Mouse (Mus musculus) intestine, embryonic 16.5 days (tissue): ENCODE results near the gene Zcchc10. TPM values are rescaled to one million over a fixed set of nuclear protein-coding genes. Genes with fewer than 3 reads are reported as not detected.
"Not testable (repeated sequence)": the region's sequence is repeated elsewhere in the genome, so short reads cannot be mapped to it uniquely, and the experiment has no call there.

Experiments used
- ATAC-seq: fragments of 200-750 bp; cut with Nextera tagmentation; 2 replicates; pipeline ENCODE4 v1.8.0; 2017; ENCODE audit warnings: moderate TSS enrichment, moderate library complexity
- H3K27ac ChIP-seq: fragments of 300-500 bp; sonication (generic); 2 replicates; pipeline ENCODE4 v1.5.1; 2014; ENCODE audit warnings: mild to moderate bottlenecking, low read length
- H3K27me3 ChIP-seq: fragments of 300-500 bp; sonication (generic); replicated peaks from 2 replicates; pipeline ENCODE4 v1.6.1; 2014; ENCODE audit warnings: low read length, control low read depth, mixed read lengths; ENCODE audit not compliant: control insufficient read depth, insufficient read depth
- H3K36me3 ChIP-seq: fragments of 300-500 bp; sonication (generic); 2 replicates; pipeline ENCODE4 v1.6.1; 2014; ENCODE audit warnings: low read length, control low read depth; ENCODE audit not compliant: control insufficient read depth, insufficient read depth
- H3K4me1 ChIP-seq: fragments of 300-500 bp; sonication (generic); 2 replicates; pipeline ENCODE4 v1.6.1; 2014; ENCODE audit warnings: low read length, control low read depth, mixed read lengths; ENCODE audit not compliant: control insufficient read depth, insufficient read depth
- H3K4me2 ChIP-seq: fragments of 300-500 bp; sonication (generic); 2 replicates; pipeline ENCODE4 v1.6.1; 2014; ENCODE audit warnings: low read depth, low read length, control low read depth
- H3K4me3 ChIP-seq: fragments of 300-500 bp; sonication (generic); 2 replicates; pipeline ENCODE4 v1.5.1; 2014; ENCODE audit warnings: mild to moderate bottlenecking, low read length
- H3K9ac ChIP-seq: fragments of 300-500 bp; sonication (generic); 2 replicates; pipeline ENCODE4 v1.6.1; 2014; ENCODE audit warnings: low read depth, low read length
- H3K9me3 ChIP-seq: fragments of 300-500 bp; sonication (generic); 2 replicates; pipeline ENCODE4 v1.6.1; 2016; ENCODE audit warnings: low read length, control low read depth; ENCODE audit not compliant: control insufficient read depth
- WGBS: fragments of 180-500 bp; shearing (Covaris S2); extraction: QIAGEN DNeasy Blood & Tissue Kit; methylation state at CpG from one replicate; pipeline ENCODE4 v1.1.7; 2014; 5-methylcytosine and 5-hydroxymethylcytosine counted together
- polyA plus RNA-seq: library from polyadenylated mRNA; unstranded; fragments of >200 nt; fragmentation: Nextera tagmentation; extraction: Ambion mirVana; gene quantifications from 2 replicates; pipeline ENCODE4 v1.2.1, GENCODE M21; 2015

Gene Zcchc10
- polyA plus RNA-seq, 1 experiment from 2014 or later, result 13.4 TPM

DNA sequence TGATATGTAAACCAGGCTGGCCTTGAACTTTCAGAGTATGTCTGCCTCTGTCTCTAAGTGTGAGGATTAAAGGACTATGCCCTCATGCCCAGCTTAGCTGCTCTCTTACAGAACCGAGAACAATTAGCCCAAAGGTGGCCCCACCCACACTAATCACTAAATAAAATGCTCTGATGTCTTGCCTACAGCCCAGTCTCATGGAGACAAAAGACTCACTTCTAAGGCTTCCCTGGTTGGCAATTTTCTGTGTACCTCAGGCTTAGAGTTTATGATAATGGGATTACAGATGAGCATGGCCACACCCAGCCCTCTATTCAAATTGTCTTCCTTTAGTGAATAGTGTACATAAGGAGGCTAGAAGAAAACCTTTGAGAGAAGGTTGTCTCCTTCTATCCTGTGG, 13.1 kb upstream of the Zcchc10 start:
- WGBS, result 50% methylated on average over 1 of the region's 1 CpGs
- no peaks in the 10 kb centered on the region for H3K36me3 ChIP-seq
- peaks cover 21% of the 10 kb centered on the region for H3K4me1 ChIP-seq
- no peak overlapping the region for H3K4me3 ChIP-seq
- no peaks in the 10 kb centered on the region for H3K27me3 ChIP-seq
- H3K9me3 ChIP-seq, result no peaks in the 10 kb centered on the region
- ATAC-seq, result no peak
- no peak overlapping the region for H3K27ac ChIP-seq
- H3K4me2 ChIP-seq, result no peak overlapping the region
- no peak overlapping the region for H3K9ac ChIP-seq

DNA sequence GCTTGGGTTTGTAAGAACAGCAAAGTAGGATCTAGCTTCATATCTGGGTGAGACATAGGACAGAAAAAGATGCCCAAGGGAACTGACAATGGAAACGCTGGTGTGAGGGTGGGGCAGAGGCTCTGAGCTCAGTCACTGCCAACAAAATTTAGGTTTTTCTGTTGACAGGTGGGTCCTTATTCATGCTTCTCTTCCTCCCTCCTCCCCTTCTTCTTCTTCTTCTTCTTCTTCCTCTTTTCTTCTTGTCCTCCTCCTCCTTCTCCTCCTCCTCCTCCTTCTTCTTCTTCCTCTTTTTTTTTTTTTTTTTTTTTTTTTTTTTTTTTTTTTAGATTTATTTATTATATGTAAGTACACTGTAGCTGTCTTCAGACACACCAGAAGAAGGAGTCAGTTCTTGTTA, 11.7 kb upstream of the Zcchc10 start:
- H3K27me3 ChIP-seq, H3K4me3 ChIP-seq, H3K4me2 ChIP-seq, H3K36me3 ChIP-seq, H3K27ac ChIP-seq, H3K9ac ChIP-seq, H3K9me3 ChIP-seq, ATAC-seq: not testable (repeated sequence)
- 84% methylated on average over 1 of the region's 1 CpGs for WGBS
- H3K4me1 ChIP-seq, result peaks cover 17% of the 10 kb centered on the region

DNA sequence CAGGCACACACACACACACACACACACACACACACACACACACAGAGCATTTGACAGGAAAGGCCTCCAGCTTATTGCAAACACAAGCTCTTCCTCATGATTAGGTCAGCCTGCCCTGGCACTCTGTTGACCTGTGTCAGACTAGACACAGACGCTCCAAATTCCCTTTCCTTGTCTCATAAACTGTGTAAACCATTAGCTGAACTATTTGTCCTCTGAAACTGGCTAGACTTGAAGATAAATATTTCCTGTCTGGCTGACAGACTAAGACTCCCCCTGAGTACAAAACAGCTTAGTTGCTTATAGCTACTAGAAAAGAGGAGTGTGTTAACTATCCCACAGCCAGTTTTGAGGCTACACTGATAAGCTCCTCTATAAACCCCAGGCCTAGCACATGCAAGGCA, 9.7 kb upstream of the Zcchc10 start:
- Histone ChIP-seq H3K36me3 (no peaks in the 10 kb centered on the region), H3K4me3 (no peak overlapping the region), H3K4me1 (0 out of 2 replicates have a peak, but pooled peaks cover 4% of the 10 kb centered on the region), H3K27me3 (no peaks in the 10 kb centered on the region), H3K9ac (no peak overlapping the region), H3K27ac (no peak overlapping the region), H3K4me2 (no peak overlapping the region), H3K9me3 (no peaks in the 10 kb centered on the region)
- ATAC-seq, result peak; percentile 38; the same call in 1 of the 2 replicates
- 15% methylated on average over 1 of the region's 1 CpGs for WGBS

DNA sequence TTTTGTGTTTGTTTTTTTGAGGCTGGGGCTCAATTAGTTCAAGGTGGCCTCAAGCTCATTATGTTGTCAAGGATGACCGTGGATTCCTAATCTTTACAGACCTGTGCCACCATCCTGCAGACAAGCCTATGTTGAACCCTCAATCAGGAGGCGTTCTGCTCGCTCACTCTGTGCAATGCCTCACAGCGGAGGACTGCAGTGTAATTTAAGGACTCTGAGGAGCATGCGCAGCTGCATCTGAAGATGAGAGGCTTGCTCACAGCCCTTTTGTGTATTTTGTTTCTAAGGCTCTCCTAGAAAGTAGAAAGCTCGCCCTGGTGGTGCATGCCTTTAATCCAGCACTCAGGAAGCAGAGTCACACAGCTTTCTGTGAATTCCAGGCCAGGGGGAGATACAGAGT, 7.5 kb upstream of the Zcchc10 start:
- Histone ChIP-seq H3K36me3 (no peaks in the 10 kb centered on the region), H3K9me3 (no peaks in the 10 kb centered on the region), H3K4me3 (no peak overlapping the region), H3K4me1 (no peaks in the 10 kb centered on the region), H3K9ac (no peak overlapping the region), H3K27ac (no peak overlapping the region), H3K27me3 (no peaks in the 10 kb centered on the region), H3K4me2 (no peak overlapping the region)
- no peak for ATAC-seq
- 54% methylated on average over 6 of the region's 6 CpGs for WGBS

DNA sequence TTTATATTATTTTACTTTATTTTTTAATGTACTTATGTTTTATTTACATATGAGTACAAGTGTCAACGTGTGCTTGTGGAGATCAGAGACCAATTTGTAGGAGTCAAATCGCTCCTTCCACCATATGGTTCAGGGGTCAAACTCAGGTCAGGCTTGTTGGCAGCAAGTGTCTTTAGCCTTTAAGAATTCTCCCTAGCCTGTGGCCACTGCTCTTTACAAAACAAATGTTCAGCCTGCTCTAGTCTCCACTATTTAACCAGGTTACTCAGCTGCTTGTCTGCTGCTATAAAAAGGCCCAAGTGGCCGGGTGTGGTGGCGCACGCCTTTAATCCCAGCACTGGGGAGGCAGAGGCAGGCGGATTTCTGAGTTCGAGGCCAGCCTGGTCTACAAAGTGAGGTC, 6.4 kb upstream of the Zcchc10 start:
- H3K9me3 ChIP-seq, result no peaks in the 10 kb centered on the region
- no peak overlapping the region for H3K4me3 ChIP-seq
- H3K9ac ChIP-seq, result no peak overlapping the region
- no peaks in the 10 kb centered on the region for H3K36me3 ChIP-seq
- 75% methylated on average over 7 of the region's 7 CpGs for WGBS
- H3K4me2 ChIP-seq, result no peak overlapping the region
- H3K27me3 ChIP-seq, result no peaks in the 10 kb centered on the region
- ATAC-seq, result no peak
- no peak overlapping the region for H3K27ac ChIP-seq
- H3K4me1 ChIP-seq, result no peaks in the 10 kb centered on the region

DNA sequence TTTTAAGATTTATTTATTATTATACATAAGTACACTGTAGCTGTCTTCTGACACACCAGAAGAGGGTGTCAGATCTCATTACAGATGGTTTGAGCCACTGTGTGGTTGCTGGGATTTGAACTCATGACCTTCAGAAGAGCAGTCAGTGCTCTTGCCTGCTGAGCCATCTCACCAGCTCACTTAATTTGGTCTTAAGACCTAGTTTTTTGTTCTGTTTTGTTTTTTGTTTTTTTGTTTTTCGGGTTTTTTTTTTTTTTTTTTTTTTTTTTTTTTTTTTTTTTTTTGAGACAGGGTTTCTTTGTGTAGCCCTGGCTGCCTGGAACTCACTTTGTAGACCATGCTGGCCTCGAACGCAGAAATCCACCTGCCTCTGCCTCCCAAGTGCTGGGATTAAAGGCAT, 5.9 kb upstream of the Zcchc10 start:
- H3K27ac ChIP-seq, H3K4me3 ChIP-seq, H3K9ac ChIP-seq, H3K36me3 ChIP-seq, H3K27me3 ChIP-seq, H3K4me1 ChIP-seq, ATAC-seq, H3K9me3 ChIP-seq, H3K4me2 ChIP-seq: not testable (repeated sequence)
- WGBS, result 81% methylated on average over 3 of the region's 3 CpGs

DNA sequence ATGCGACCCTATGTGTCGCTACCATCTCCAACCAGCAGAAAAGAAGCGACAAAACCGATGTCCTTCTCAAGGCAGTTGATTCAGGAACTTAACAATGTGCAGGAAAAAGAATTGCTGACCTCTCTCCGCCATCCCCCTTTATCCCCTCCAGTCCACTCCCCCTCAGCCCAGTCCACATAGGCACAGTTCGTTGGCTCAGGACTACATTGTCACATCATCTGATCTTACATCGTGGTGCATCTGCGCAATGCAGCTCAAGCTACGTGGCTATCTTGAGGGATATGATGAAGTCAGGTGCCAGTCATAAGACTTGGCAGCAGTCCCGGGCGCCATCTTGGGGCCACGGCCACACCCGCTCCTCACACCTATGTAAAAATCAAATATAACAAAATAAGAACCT, 4.6 kb upstream of the Zcchc10 start:
- H3K27ac ChIP-seq, H3K4me2 ChIP-seq, H3K27me3 ChIP-seq, H3K4me3 ChIP-seq, H3K9me3 ChIP-seq, H3K36me3 ChIP-seq, ATAC-seq, H3K9ac ChIP-seq, H3K4me1 ChIP-seq: not testable (repeated sequence)
- WGBS, result 92% methylated on average over 13 of the region's 13 CpGs

DNA sequence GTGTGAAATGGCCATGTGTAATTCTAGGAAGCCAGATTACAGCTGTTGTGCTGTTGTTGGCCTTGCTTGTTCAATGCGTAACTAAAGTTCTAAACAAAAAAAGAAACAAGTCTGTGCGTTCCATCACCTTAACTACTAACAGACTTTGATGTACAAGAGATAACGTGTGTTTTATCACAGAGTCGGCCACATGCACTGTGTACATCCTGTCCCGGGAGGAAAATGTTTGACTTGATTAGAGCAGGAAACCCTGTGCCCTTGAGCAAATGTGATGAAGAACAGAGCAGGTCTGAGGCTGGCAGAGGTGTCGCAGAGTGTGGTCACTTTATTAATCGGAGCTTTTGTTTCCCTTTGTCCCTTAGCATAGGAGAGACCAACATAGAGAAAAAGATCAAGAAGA, 5.8 kb downstream of the Zcchc10 start:
- Histone ChIP-seq H3K9ac (no peak overlapping the region), H3K4me1 (peaks cover 6% of the 10 kb centered on the region), H3K27me3 (no peaks in the 10 kb centered on the region), H3K9me3 (no peaks in the 10 kb centered on the region), H3K27ac (no peak overlapping the region), H3K36me3 (peaks cover 10% of the 10 kb centered on the region), H3K4me2 (no peak overlapping the region), H3K4me3 (no peak overlapping the region)
- no peak for ATAC-seq
- WGBS, result 77% methylated on average over 7 of the region's 7 CpGs

DNA sequence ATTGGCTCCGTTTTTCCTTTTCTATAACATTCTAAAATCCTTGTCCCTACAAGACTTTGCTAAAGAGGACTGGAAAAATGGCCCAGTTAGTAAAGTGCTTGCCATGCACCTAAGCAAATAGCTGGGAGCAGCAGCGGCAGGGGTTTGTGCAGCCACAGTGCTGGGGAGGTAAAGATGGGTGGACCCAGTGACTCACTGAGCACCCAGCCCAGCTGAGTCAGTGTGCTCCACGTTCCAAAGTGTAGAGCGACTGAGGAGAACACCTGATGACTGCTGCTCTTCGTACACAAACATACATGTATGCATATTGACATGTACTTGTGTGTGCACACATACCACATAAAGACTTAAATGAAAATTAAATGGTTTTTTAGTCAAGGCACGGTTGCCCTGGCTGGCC, 6.6 kb downstream of the Zcchc10 start:
- 93% methylated on average over 6 of the region's 6 CpGs for WGBS
- Histone ChIP-seq H3K36me3 (peaks cover 10% of the 10 kb centered on the region), H3K4me1 (no peaks in the 10 kb centered on the region), H3K27ac (no peak overlapping the region), H3K9ac (no peak overlapping the region), H3K4me3 (no peak overlapping the region), H3K27me3 (no peaks in the 10 kb centered on the region), H3K9me3 (no peaks in the 10 kb centered on the region), H3K4me2 (no peak overlapping the region)
- ATAC-seq, result no peak

DNA sequence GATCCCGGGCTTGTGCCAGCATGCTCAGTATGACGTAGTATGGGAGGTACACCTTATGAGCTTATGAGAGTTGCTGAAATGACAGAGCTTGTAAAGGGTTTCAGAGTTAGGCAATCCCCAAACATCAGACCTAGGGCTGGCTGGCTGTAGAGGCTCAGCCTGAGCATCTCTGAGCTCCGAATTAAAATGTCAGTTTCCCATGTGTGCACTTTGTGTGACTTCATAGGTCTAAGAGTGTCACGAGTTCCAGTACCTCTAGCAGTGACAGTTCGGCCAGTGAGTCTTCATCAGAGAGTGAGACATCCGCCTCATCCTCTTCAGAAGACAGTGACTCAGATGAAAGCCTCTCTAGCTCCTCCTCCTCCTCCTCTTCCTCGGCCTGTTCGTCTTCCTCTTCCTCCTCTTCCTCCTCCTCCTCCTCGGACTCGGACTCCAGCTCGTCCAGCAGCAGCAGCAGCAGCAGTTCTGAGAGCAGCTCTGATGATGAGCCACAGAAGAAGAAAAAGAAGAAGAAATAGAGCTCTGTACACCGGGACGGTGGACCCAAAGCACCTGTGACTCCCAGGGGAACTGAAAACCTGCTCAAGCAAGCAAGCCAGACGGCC, 7.7 kb downstream of the Zcchc10 start:
- no peak overlapping the region for H3K4me3 ChIP-seq
- no peak overlapping the region for H3K4me2 ChIP-seq
- H3K9ac ChIP-seq, result no peak overlapping the region
- H3K27ac ChIP-seq, result no peak overlapping the region
- no peak for ATAC-seq
- H3K36me3 ChIP-seq, result peaks cover 10% of the 10 kb centered on the region
- WGBS, result 84% methylated on average over 14 of the region's 14 CpGs
- no peaks in the 10 kb centered on the region for H3K27me3 ChIP-seq
- H3K4me1 ChIP-seq, result no peaks in the 10 kb centered on the region
- H3K9me3 ChIP-seq, result no peaks in the 10 kb centered on the region
